Mouse (Mus musculus) cortical plate, adult 2 months (tissue): ENCODE results near the gene 4921517D22Rik. TPM values are rescaled to one million over a fixed set of nuclear protein-coding genes. Genes with fewer than 3 reads are reported as not detected.

ENCODE experiments used
- H3K27ac ChIP-seq: fragments of 200-500 bp; 2 replicates; pipeline ENCODE4 v1.5.1; 2012; ENCODE audit warnings: low read length, control low read depth, inconsistent platforms; ENCODE audit not compliant: insufficient read depth
- H3K4me1 ChIP-seq: fragments of 200-500 bp; 2 replicates; pipeline ENCODE4 v1.6.1; 2011; ENCODE audit warnings: low read length; ENCODE audit not compliant: control insufficient read depth, insufficient read depth
- H3K4me3 ChIP-seq: fragments of 200-500 bp; 2 replicates; pipeline ENCODE4 v1.5.1; 2011; ENCODE audit warnings: mild to moderate bottlenecking, low read length, control low read depth; ENCODE audit not compliant: insufficient read depth
- CTCF ChIP-seq: fragments of 200-500 bp; IDR thresholded peaks from 2 replicates; pipeline ENCODE4 v1.5.1; 2011; ENCODE audit warnings: mild to moderate bottlenecking, control low read depth, low read length; ENCODE audit not compliant: insufficient read depth; ENCODE audit errors: extremely low read depth
- POLR2A ChIP-seq: fragments of 200-500 bp; IDR thresholded peaks from 2 replicates; pipeline ENCODE4 v1.6.1; 2011; ENCODE audit warnings: mild to moderate bottlenecking, low read length, control low read depth; ENCODE audit not compliant: insufficient read depth; ENCODE audit errors: extremely low read depth
- polyA plus RNA-seq: library from polyadenylated mRNA; depleted of rRNA; stranded (reverse); fragments of >200 nt; gene quantifications from 2 replicates; pipeline ENCODE4 v1.2.3, GENCODE M21; 2012

The 4921517D22Rik gene
- polyA plus RNA-seq, 1 experiment: not detected

DNA sequence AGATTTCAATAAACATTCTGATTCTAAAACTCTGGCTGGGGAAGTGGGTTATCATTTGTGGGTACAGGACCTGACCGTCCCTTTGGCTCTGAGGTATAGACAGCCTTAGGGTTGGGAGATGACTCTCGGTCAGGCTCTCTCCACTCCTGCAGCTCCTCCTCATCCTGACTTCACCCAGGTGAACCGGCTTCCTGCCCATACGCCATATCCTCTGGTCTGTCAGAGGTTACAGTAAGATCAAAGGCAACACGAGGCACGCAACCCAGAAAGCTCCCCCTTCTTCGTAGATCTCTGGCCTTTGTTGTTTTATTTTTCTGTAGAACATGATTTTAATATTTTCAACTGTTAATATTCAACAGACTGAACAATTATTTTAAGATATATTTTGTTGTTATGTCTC lies 1.9 kb upstream of the 4921517D22Rik start:
- H3K4me3 ChIP-seq: no peak overlapping the region
- TF ChIP-seq CTCF (no peak), POLR2A (no peak)
- no peak overlapping the region for H3K27ac ChIP-seq
- H3K4me1 ChIP-seq: no peaks in the 10 kb centered on the region

DNA sequence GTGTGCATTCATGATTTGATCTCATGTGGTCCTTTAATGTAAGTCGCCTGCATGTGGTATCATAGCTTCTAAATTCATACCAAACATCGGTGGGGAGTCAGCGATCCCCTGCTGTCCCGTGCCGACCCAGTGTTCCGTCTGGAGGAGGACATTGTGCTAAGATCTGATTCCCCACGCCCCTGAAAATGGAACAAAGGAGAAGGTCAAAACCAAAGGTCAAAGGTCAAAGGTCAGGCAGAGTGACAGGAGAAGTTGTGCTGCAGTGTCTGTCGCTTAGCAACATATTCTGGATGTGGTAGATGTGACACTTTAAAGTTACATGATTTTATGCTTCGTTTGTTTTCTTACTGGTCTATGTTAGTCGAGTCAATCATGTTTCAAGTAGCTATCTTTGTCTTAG lies 2.4 kb downstream of the 4921517D22Rik start:
- no peaks in the 10 kb centered on the region for H3K4me1 ChIP-seq
- TF ChIP-seq POLR2A: no peak
- TF ChIP-seq CTCF: no peak
- H3K4me3 ChIP-seq: no peak overlapping the region
- no peak overlapping the region for H3K27ac ChIP-seq

DNA sequence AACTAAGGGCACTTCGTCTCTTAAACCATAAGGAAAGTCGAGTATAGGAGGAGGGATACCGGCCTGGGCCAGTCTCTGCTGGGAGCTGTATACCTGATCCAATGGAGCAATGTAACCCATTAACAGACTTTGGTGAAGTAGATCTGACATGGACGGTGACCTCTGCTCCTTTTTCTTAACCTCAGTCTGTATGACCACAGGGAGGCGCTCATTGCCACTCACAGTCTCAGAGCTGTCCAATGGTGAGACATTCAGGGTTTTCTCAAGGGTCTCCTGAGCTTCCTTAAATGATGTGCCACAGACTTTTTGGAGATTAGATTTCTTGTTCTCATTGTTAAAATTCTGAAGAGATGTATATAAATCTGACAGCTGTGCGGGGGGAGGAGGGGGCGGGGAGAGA lies 3.3 kb downstream of the 4921517D22Rik start:
- TF ChIP-seq CTCF: no peak
- no peak overlapping the region for H3K27ac ChIP-seq
- no peaks in the 10 kb centered on the region for H3K4me1 ChIP-seq

DNA sequence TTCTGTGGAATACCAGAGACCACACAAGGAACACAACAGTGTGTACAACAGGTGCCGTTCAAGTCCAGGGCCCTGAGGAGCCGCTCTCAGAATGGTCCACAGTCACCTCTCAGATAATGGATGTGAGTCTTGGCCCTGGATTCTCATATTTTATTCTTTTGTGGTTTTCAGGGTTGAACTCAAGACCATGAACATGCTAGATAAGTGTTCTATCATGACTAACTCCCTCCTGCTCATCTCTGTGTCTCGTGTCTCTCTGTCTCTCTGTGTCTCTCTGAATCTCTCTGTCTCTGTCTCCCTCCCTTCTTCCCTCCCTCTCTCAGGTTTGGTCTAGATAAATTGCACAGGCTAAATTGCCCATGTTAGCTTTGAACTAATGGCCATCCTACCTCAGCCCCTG lies 4.1 kb downstream of the 4921517D22Rik start:
- no peak overlapping the region for H3K27ac ChIP-seq
- no peak overlapping the region for H3K4me3 ChIP-seq
- no peaks in the 10 kb centered on the region for H3K4me1 ChIP-seq
- TF ChIP-seq CTCF (no peak), POLR2A (no peak)

More for the DNA sequence above, 3.3 kb downstream of the 4921517D22Rik start:
- no peak overlapping the region for H3K4me3 ChIP-seq

DNA sequence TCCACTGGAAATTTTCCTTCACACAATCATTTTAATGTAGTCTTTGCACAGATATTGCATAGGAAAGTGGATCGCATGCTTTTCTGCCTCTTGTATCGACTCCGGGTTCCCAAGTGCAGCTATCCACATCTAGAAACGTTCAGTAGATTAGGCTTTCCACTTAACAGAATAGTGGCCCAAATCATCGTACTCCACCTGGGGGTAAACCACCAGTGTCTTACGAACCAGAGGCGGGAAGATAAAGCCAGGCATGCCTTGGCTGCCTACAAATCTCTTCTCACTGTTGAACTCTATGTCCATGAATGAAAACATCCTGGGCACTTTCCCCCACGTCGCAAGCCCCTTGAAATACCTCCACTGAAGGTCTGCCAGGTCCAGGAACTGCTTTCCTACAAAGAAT lies 4.6 kb downstream of the 4921517D22Rik start:
- no peak overlapping the region for H3K27ac ChIP-seq
- TF ChIP-seq CTCF (no peak), POLR2A (no peak)
- no peaks in the 10 kb centered on the region for H3K4me1 ChIP-seq
- H3K4me3 ChIP-seq: no peak overlapping the region

DNA sequence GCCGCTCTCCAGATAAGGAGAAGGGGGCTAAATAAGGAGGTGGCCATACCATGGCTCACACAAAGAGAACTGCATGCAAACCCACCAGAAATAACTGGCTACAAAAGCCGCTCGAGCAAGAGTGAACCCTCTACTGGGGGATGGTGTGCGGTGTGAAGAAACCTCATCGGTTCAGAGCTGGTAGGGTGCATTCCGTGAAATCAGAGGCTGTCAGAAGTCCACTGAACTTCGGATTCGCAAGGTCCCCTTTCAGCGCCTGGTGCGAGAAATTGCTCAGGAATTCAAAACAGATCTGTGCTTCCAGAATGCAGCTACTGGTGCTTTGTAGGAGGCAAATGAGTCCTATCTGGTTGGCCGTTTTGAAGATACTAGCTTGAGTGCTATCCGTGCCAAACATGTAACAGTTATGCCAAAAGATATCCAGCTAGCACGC lies 5.6 kb downstream of the 4921517D22Rik start:
- Histone ChIP-seq H3K4me1 (no peaks in the 10 kb centered on the region), H3K4me3 (no peak overlapping the region), H3K27ac (no peak overlapping the region)
- TF ChIP-seq CTCF (no peak), POLR2A (no peak)

DNA sequence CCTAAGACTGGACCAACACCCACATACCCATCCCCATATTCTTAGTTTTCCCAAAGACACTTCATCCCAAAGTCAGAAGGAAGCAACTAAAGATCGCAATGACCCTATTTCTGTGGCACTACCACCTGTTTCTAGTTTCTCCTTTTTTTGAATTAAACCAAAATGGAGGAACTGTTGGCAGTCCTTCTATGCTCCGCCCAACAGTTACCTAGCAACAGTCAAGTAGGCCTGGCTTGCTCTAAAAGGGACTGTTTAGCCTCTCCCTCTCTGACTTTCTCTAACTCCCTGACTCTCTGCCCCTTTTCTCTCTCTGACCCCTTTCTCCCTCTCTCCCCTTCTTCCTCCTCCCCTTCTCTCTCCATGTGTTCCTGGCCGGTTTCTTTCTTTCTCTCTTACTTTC lies 8.7 kb downstream of the 4921517D22Rik start:
- H3K4me3 ChIP-seq: no peak overlapping the region
- no peaks in the 10 kb centered on the region for H3K4me1 ChIP-seq
- TF ChIP-seq CTCF (no peak), POLR2A (no peak)
- no peak overlapping the region for H3K27ac ChIP-seq

DNA sequence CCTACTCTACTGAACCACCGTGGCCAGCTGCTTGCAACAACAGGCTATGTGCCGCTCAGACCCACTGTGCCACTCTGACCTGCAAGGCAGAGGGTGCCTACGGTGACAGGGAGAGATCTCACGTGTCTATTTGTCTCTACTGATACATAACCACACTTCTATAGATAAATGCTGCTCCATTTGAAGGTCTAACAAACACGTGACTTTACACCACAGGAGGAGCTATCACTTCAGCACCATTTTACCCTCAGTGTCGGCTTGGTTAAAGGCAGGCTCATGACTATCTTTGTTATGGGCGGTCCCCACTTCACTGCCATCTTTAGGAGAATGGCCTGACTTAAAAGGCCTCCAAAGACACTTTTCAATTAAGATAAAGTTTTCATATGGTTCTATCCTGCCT lies 11.3 kb downstream of the 4921517D22Rik start:
- TF ChIP-seq POLR2A (no peak), CTCF (no peak)
- Histone ChIP-seq H3K4me1 (no peaks in the 10 kb centered on the region), H3K27ac (no peak overlapping the region), H3K4me3 (no peak overlapping the region)

DNA sequence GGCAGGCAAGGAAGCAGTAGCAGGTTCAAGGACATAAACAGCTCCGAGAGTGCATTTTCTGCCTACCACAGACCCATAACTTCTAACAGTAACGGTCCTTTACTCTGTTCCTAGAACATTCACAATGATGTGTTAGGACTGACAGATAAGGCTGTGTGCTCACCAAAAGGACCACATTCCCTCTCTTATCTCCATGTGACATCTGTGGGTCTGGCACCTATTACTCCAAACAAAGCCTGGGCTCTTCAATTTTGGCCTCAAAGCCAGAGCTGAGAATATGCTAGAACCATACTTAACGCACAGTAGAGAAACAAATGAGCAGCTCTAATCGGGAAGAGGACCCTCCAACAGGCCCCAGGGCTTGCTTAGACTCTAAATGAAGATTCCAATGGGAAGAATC lies 14.0 kb downstream of the 4921517D22Rik start:
- no peak overlapping the region for H3K27ac ChIP-seq
- H3K4me1 ChIP-seq: no peaks in the 10 kb centered on the region
- H3K4me3 ChIP-seq: no peak overlapping the region
- TF ChIP-seq CTCF (no peak), POLR2A (no peak)

DNA sequence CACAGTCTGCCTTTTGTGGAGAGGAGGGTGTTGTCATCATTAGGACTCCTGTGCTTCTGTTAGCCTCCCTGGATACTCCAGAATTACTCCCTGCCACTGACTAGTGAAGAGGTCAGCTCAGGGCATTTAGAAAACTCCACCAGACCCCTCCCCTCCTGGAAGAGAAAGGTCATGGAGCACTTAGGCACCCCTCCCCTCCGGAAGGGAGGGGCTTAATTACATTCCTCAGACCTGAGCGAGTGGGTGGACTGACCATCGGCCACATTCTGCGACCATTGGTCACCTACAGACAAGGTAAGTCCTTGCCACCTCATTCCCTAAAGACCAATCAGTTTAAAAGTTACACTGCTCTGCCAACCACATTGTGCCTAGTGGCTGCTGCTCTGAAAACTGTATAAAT lies 14.6 kb downstream of the 4921517D22Rik start:
- TF ChIP-seq POLR2A: no peak
- no peak for TF ChIP-seq CTCF
- Histone ChIP-seq H3K27ac (no peak overlapping the region), H3K4me3 (no peak overlapping the region), H3K4me1 (no peaks in the 10 kb centered on the region)
